Mouse (Mus musculus): ENCODE results near the gene Nemf. TPM values are rescaled to one million over a fixed set of nuclear protein-coding genes. Genes with fewer than 3 reads are reported as not detected.

Gene Nemf
- polyA plus RNA-seq, 1 experiment from 2014 or later = 103 TPM

GRCm38 (mm10) chr12:69351685-69352084, 5.3 kb downstream of the Nemf start:
- Histone ChIP-seq H3K4me2 (replicated peaks) (no peak overlapping the region), H3K27ac (no peak overlapping the region), H3K9me3 (no peaks in the 10 kb centered on the region), H3K36me3 (peaks cover 69% of the 10 kb centered on the region), H3K27me3 (no peaks in the 10 kb centered on the region), H3K9ac (no peak overlapping the region), H3K4me1 (peaks cover 8% of the 10 kb centered on the region; the same call in 1 of the 2 replicates), H3K4me3 (no peak overlapping the region)
- WGBS = 91% methylated on average over 1 of the region's 1 CpGs
- ATAC-seq (ENCODE audit: low FRiP score, low read depth) = no peak

- Histone ChIP-seq H3K27ac (no peak overlapping the region), H3K4me2 (replicated peaks) (no peak overlapping the region), H3K9me3 (no peaks in the 10 kb centered on the region), H3K4me1 (no peaks in the 10 kb centered on the region), H3K36me3 (peaks cover 76% of the 10 kb centered on the region), H3K27me3 (no peaks in the 10 kb centered on the region), H3K9ac (no peak overlapping the region), H3K4me3 (no peak overlapping the region)
- no peak for ATAC-seq (ENCODE audit: low FRiP score, low read depth)
- WGBS = 83% methylated on average over 2 of the region's 2 CpGs
Observed at GRCm38 (mm10) chr12:69349928-69350327, 7.0 kb downstream of the Nemf start.

GRCm38 (mm10) chr12:69333547-69333946, 23.4 kb downstream of the Nemf start:
- Histone ChIP-seq H3K36me3 (peaks cover 80% of the 10 kb centered on the region), H3K4me1 (no peaks in the 10 kb centered on the region), H3K4me3 (no peak overlapping the region), H3K4me2 (replicated peaks) (no peak overlapping the region), H3K27ac (no peak overlapping the region), H3K27me3 (no peaks in the 10 kb centered on the region), H3K9ac (no peak overlapping the region), H3K9me3 (no peaks in the 10 kb centered on the region)
- 79% methylated on average over 2 of the region's 2 CpGs for WGBS
- ATAC-seq (ENCODE audit: low FRiP score, low read depth) = no peak

- 94% methylated on average over 1 of the region's 1 CpGs for WGBS
- Histone ChIP-seq H3K27ac (no peak overlapping the region), H3K4me1 (no peaks in the 10 kb centered on the region), H3K36me3 (peaks cover 80% of the 10 kb centered on the region), H3K4me3 (no peak overlapping the region), H3K9ac (no peak overlapping the region), H3K4me2 (replicated peaks) (no peak overlapping the region), H3K9me3 (no peaks in the 10 kb centered on the region), H3K27me3 (no peaks in the 10 kb centered on the region)
- ATAC-seq (ENCODE audit: low FRiP score, low read depth) = no peak
Observed at GRCm38 (mm10) chr12:69332147-69332546, 24.8 kb downstream of the Nemf start.

- Histone ChIP-seq H3K27ac (no peak overlapping the region), H3K36me3 (peaks cover 83% of the 10 kb centered on the region), H3K4me2 (replicated peaks) (no peak overlapping the region), H3K9me3 (no peaks in the 10 kb centered on the region), H3K9ac (no peak overlapping the region), H3K4me1 (no peaks in the 10 kb centered on the region), H3K27me3 (no peaks in the 10 kb centered on the region), H3K4me3 (no peak overlapping the region)
- no peak for ATAC-seq (ENCODE audit: low FRiP score, low read depth)
- WGBS = 91% methylated on average over 3 of the region's 3 CpGs
Observed at GRCm38 (mm10) chr12:69331187-69331586, 25.8 kb downstream of the Nemf start.

GRCm38 (mm10) chr12:69318431-69318830, 38.5 kb downstream of the Nemf start:
- Histone ChIP-seq H3K4me1 (no peaks in the 10 kb centered on the region), H3K27ac (no peak overlapping the region), H3K9ac (no peak overlapping the region), H3K27me3 (no peaks in the 10 kb centered on the region), H3K36me3 (peaks cover 79% of the 10 kb centered on the region), H3K9me3 (no peaks in the 10 kb centered on the region), H3K4me2 (replicated peaks) (no peak overlapping the region), H3K4me3 (no peak overlapping the region)
- no peak for ATAC-seq (ENCODE audit: low FRiP score, low read depth)

GRCm38 (mm10) chr12:69309659-69310058, 47.3 kb downstream of the Nemf start:
- Histone ChIP-seq H3K4me3 (no peak overlapping the region), H3K4me2 (replicated peaks) (no peak overlapping the region), H3K27me3 (no peaks in the 10 kb centered on the region), H3K36me3 (peaks cover 92% of the 10 kb centered on the region), H3K4me1 (no peaks in the 10 kb centered on the region), H3K9me3 (no peaks in the 10 kb centered on the region), H3K27ac (no peak overlapping the region), H3K9ac (no peak overlapping the region)
- no peak for ATAC-seq (ENCODE audit: low FRiP score, low read depth)
- 89% methylated on average over 4 of the region's 4 CpGs for WGBS

- Histone ChIP-seq H3K9me3 (no peaks in the 10 kb centered on the region), H3K36me3 (peaks cover 94% of the 10 kb centered on the region), H3K9ac (no peak overlapping the region), H3K4me2 (replicated peaks) (no peak overlapping the region), H3K4me3 (no peak overlapping the region), H3K4me1 (no peaks in the 10 kb centered on the region), H3K27me3 (no peaks in the 10 kb centered on the region), H3K27ac (no peak overlapping the region)
- 95% methylated on average over 7 of the region's 7 CpGs for WGBS
- no peak for ATAC-seq (ENCODE audit: low FRiP score, low read depth)
Observed at GRCm38 (mm10) chr12:69306333-69306732, 50.6 kb downstream of the Nemf start.

- Histone ChIP-seq H3K4me2 (replicated peaks) (no peak overlapping the region), H3K27me3 (no peaks in the 10 kb centered on the region), H3K4me1 (peaks cover 6% of the 10 kb centered on the region), H3K27ac (no peak overlapping the region), H3K4me3 (no peak overlapping the region), H3K9ac (no peak overlapping the region), H3K36me3 (peaks cover 81% of the 10 kb centered on the region), H3K9me3 (no peaks in the 10 kb centered on the region)
- 89% methylated on average over 2 of the region's 2 CpGs for WGBS
- no peak for ATAC-seq (ENCODE audit: low FRiP score, low read depth)
Observed at GRCm38 (mm10) chr12:69304051-69304450, 52.9 kb downstream of the Nemf start.

GRCm38 (mm10) chr12:69302171-69302570, 54.8 kb downstream of the Nemf start:
- H3K4me2 ChIP-seq (replicated peaks) = no peak overlapping the region
- no peaks in the 10 kb centered on the region for H3K9me3 ChIP-seq
- peaks cover 22% of the 10 kb centered on the region for H3K4me1 ChIP-seq
- 96% methylated on average over 12 of the region's 12 CpGs for WGBS
- no peak overlapping the region for H3K9ac ChIP-seq
- H3K36me3 ChIP-seq = peaks cover 67% of the 10 kb centered on the region
- no peak overlapping the region for H3K27ac ChIP-seq
- ATAC-seq (ENCODE audit: low FRiP score, low read depth) = no peak
- no peak overlapping the region for H3K4me3 ChIP-seq
- H3K27me3 ChIP-seq = no peaks in the 10 kb centered on the region

- H3K4me1 ChIP-seq = peaks cover 28% of the 10 kb centered on the region
- 54% methylated on average over 2 of the region's 2 CpGs for WGBS
Observed at GRCm38 (mm10) chr12:69300391-69300790, 56.6 kb downstream of the Nemf start.

GRCm38 (mm10) chr12:69299831-69300230, 57.1 kb downstream of the Nemf start:
- Histone ChIP-seq H3K9ac (0 out of 2 replicates have a peak overlapping the region, but pooled peaks have one; percentile 10), H3K27ac (no peak overlapping the region), H3K4me2 (replicated peaks) (no peak overlapping the region), H3K27me3 (no peaks in the 10 kb centered on the region), H3K4me1 (peaks cover 28% of the 10 kb centered on the region), H3K9me3 (no peaks in the 10 kb centered on the region), H3K36me3 (peaks cover 43% of the 10 kb centered on the region), H3K4me3 (no peak overlapping the region)
- WGBS = 89% methylated on average over 3 of the region's 3 CpGs
- ATAC-seq (ENCODE audit: low FRiP score, low read depth) = no peak

More at GRCm38 (mm10) chr12:69300391-69300790, 56.6 kb downstream of the Nemf start:
- no peaks in the 10 kb centered on the region for H3K9me3 ChIP-seq
- ATAC-seq (ENCODE audit: low FRiP score, low read depth) = no peak
- H3K9ac ChIP-seq = no peak overlapping the region
- no peak overlapping the region for H3K27ac ChIP-seq
- H3K4me3 ChIP-seq = no peak overlapping the region
- no peak overlapping the region for H3K4me2 ChIP-seq (replicated peaks)
- H3K36me3 ChIP-seq = peaks cover 49% of the 10 kb centered on the region
- H3K27me3 ChIP-seq = no peaks in the 10 kb centered on the region

GRCm38 (mm10) chr12:69299231-69299630, 57.7 kb downstream of the Nemf start:
- Histone ChIP-seq H3K4me3 (peak overlapping the region; percentile 3; the same call in 1 of the 2 replicates), H3K4me1 (peaks cover 28% of the 10 kb centered on the region), H3K9ac (peak overlapping the region; percentile 10; the same call in 1 of the 2 replicates), H3K4me2 (replicated peaks) (peak overlapping the region; percentile 80), H3K27ac (no peak overlapping the region), H3K27me3 (no peaks in the 10 kb centered on the region), H3K9me3 (no peaks in the 10 kb centered on the region), H3K36me3 (peaks cover 39% of the 10 kb centered on the region)
- no peak for ATAC-seq (ENCODE audit: low FRiP score, low read depth)
- WGBS = 44% methylated on average over 12 of the region's 12 CpGs

Measured in limb, embryonic 13.5 days (tissue).